Mouse (Mus musculus): ENCODE measurements at regions not wholly inside any gene's neighbourhood (a gene's known extent, or its start where the extent isn't known, plus 50 kb on each side); places are given as distances from the start of the nearest gene placed in this dataset.

DNA sequence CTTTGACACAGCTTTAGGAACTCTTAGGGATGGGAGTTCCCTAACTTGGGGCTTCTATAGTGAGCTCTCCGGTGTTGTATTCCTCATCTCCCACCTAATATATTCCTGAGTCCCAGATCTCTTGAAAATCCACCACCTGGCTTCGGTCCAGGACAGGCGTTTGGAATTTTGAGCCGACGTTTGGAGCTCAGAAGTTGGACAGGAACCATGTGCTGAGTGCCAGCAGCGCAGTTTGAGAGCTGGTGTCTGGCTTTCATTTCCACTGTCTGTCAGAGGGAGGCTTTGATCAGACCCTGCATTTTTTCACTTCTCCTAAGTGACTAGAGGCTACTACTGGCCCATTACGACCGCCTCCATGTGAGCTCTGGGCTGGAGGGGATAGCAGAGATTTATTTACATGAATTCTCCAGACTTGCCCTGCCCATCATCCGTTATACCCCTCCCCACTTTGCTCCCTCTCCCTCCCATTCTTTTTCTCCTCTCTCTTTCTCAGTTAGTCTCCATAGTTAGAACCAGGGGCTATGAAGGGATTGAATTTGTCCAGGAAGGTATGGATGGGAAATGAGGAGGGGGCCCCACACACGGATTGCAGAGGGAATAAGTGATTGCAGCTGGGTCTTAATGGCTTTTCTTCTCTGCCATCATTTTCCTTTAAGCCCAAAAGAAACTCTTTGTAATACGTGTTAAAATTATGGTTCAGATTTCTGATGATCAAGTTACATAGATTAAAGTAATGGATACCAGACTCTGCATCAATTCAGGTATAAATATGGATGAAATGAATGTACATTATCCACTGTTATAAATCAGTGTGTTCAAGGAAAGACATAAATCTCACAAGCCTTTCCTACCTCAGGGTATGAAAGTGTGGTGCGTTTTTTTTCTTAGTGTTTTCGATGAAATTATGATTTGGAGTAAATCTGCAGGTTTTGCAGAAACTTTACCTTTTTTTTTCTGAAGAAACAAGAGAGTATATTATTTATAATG is 474.5 kb upstream of the Zfp462 start:
- H3K27me3 ChIP-seq (replicated peaks; ENCODE audit: control insufficient read depth, insufficient read depth, low read length): no peaks in the 10 kb centered on the region
- H3K9me3 ChIP-seq (ENCODE audit: control insufficient read depth, low read length): no peaks in the 10 kb centered on the region
- peak; percentile 94 for DNase-seq (ENCODE audit: low spot score)
- peak overlapping the region; percentile 8; the same call in 1 of the 2 replicates for H3K4me2 ChIP-seq (ENCODE audit: low read depth, low read length)
- ATAC-seq (ENCODE audit: low read depth): peak; percentile 94
- 21% methylated on average over 13 of the region's 13 CpGs for WGBS
- H3K4me3 ChIP-seq (ENCODE audit: low read depth, low read length): no peak overlapping the region
- no peaks in the 10 kb centered on the region for H3K36me3 ChIP-seq (ENCODE audit: control insufficient read depth, insufficient read depth, low read length)
- peaks cover 18% of the 10 kb centered on the region for H3K4me1 ChIP-seq (ENCODE audit: control insufficient read depth, insufficient read depth, low read length)
- no peak overlapping the region for H3K9ac ChIP-seq (ENCODE audit: low read depth, low read length)
- H3K27ac ChIP-seq (replicated peaks; ENCODE audit: low read depth, low read length): peak overlapping the region; percentile 57

- H3K27me3 ChIP-seq (replicated peaks; ENCODE audit: control insufficient read depth, insufficient read depth, low read length): no peaks in the 10 kb centered on the region
- H3K9me3 ChIP-seq (ENCODE audit: control insufficient read depth, low read length): no peaks in the 10 kb centered on the region
- ATAC-seq (ENCODE audit: low read depth) (peak; percentile 48), DNase-seq (ENCODE audit: low spot score) (peak; percentile 74)
- H3K4me2 ChIP-seq (ENCODE audit: low read depth, low read length): no peak overlapping the region
- H3K36me3 ChIP-seq (ENCODE audit: control insufficient read depth, insufficient read depth, low read length): no peaks in the 10 kb centered on the region
- peaks cover 18% of the 10 kb centered on the region for H3K4me1 ChIP-seq (ENCODE audit: control insufficient read depth, insufficient read depth, low read length)
- no peak overlapping the region for H3K9ac ChIP-seq (ENCODE audit: low read depth, low read length)
- no peak overlapping the region for H3K4me3 ChIP-seq (ENCODE audit: low read depth, low read length)
- H3K27ac ChIP-seq (replicated peaks; ENCODE audit: low read depth, low read length): peak overlapping the region; percentile 57
- WGBS: 27% methylated on average over 1 of the region's 1 CpGs
Measured at GRCm38 (mm10) chr4:54471009-54471408, 473.8 kb upstream of the Zfp462 start.

- Histone ChIP-seq H3K27me3 (replicated peaks; ENCODE audit: control insufficient read depth, insufficient read depth, low read length) (no peaks in the 10 kb centered on the region), H3K4me1 (ENCODE audit: control insufficient read depth, insufficient read depth, low read length) (no peaks in the 10 kb centered on the region), H3K9ac (ENCODE audit: low read depth, low read length) (no peak overlapping the region), H3K27ac (replicated peaks; ENCODE audit: low read depth, low read length) (no peak overlapping the region), H3K4me2 (ENCODE audit: low read depth, low read length) (no peak overlapping the region), H3K4me3 (ENCODE audit: low read depth, low read length) (no peak overlapping the region), H3K36me3 (ENCODE audit: control insufficient read depth, insufficient read depth, low read length) (no peaks in the 10 kb centered on the region), H3K9me3 (ENCODE audit: control insufficient read depth, low read length) (no peaks in the 10 kb centered on the region)
- ATAC-seq (ENCODE audit: low read depth): no peak
- DNase-seq (ENCODE audit: low spot score): no peak
- WGBS: 74% methylated on average over 2 of the region's 2 CpGs
Measured at GRCm38 (mm10) chr4:54481766-54482165, 463.1 kb upstream of the Zfp462 start.

GRCm38 (mm10) chr4:54493074-54493473 is 451.8 kb upstream of the Zfp462 start:
- WGBS: 42% methylated on average over 6 of the region's 6 CpGs
- Histone ChIP-seq H3K27me3 (replicated peaks; ENCODE audit: control insufficient read depth, insufficient read depth, low read length) (no peaks in the 10 kb centered on the region), H3K4me1 (ENCODE audit: control insufficient read depth, insufficient read depth, low read length) (no peaks in the 10 kb centered on the region), H3K9ac (ENCODE audit: low read depth, low read length) (no peak overlapping the region), H3K9me3 (ENCODE audit: control insufficient read depth, low read length) (no peaks in the 10 kb centered on the region), H3K4me2 (ENCODE audit: low read depth, low read length) (no peak overlapping the region), H3K36me3 (ENCODE audit: control insufficient read depth, insufficient read depth, low read length) (no peaks in the 10 kb centered on the region), H3K4me3 (ENCODE audit: low read depth, low read length) (no peak overlapping the region), H3K27ac (replicated peaks; ENCODE audit: low read depth, low read length) (no peak overlapping the region)
- peak; percentile 75 for DNase-seq (ENCODE audit: low spot score)
- peak; percentile 87 for ATAC-seq (ENCODE audit: low read depth)

DNA sequence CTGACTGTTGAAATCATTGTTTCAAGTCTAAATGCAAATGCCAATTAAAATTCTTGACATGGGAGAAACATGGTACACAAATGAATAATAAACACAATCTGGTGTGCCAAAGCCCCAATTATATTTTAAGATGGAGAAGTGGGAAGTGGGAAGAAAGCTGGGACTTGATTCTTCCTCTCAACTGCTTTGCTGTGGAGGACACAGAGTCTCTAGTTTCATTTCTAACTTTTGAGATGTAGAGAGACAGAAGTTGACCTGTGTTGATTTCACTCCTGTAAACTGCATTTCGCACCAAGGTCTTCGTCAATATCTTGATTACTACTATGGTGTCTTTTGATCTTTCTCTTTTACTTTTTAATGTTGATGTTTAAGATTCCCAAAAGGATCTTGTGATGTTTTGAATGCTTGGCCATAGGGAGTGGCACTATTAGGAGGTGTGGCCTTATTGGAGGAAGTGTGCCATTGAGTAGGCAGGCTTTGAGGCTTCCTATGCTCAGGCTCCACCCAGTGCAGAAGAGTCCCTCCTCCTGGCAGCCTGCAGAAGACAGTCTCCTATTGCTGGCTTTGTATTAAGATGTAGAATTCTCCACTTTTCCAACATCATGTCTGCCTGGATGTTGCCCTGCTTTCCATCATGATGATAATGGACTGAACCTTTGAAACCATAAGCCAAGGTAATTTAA is 447.4 kb upstream of the Zfp462 start:
- Histone ChIP-seq H3K27ac (replicated peaks; ENCODE audit: low read depth, low read length) (no peak overlapping the region), H3K36me3 (ENCODE audit: control insufficient read depth, insufficient read depth, low read length) (no peaks in the 10 kb centered on the region), H3K4me1 (ENCODE audit: control insufficient read depth, insufficient read depth, low read length) (no peaks in the 10 kb centered on the region), H3K9me3 (ENCODE audit: control insufficient read depth, low read length) (no peaks in the 10 kb centered on the region), H3K4me2 (ENCODE audit: low read depth, low read length) (no peak overlapping the region), H3K4me3 (ENCODE audit: low read depth, low read length) (no peak overlapping the region), H3K9ac (ENCODE audit: low read depth, low read length) (no peak overlapping the region), H3K27me3 (replicated peaks; ENCODE audit: control insufficient read depth, insufficient read depth, low read length) (no peaks in the 10 kb centered on the region)
- DNase-seq (ENCODE audit: low spot score): no peak
- no peak for ATAC-seq (ENCODE audit: low read depth)
- WGBS: 94% methylated on average over 2 of the region's 2 CpGs

DNA sequence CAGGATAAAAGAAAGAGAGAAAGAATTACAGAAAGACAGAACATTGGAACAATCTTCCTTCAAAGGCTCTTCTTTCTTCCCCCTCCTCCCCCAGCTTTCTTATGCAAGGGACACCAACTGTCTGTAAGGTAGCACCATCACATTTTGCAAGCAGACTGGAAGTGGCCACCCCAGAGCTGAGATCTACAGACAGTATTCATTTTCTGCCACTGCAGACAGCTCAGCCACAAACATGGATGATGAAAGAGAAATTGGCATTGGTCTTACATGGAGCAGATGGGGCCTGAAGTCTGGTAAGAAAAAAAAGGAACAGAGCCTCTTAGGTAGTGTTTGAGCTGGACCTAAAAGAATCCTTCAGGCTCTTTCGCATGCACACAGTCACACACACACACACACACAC is 428.9 kb upstream of the Zfp462 start:
- Histone ChIP-seq H3K9ac (ENCODE audit: low read depth, low read length) (no peak overlapping the region), H3K4me2 (ENCODE audit: low read depth, low read length) (no peak overlapping the region), H3K9me3 (ENCODE audit: control insufficient read depth, low read length) (no peaks in the 10 kb centered on the region), H3K27ac (replicated peaks; ENCODE audit: low read depth, low read length) (no peak overlapping the region), H3K36me3 (ENCODE audit: control insufficient read depth, insufficient read depth, low read length) (no peaks in the 10 kb centered on the region), H3K4me3 (ENCODE audit: low read depth, low read length) (no peak overlapping the region), H3K27me3 (replicated peaks; ENCODE audit: control insufficient read depth, insufficient read depth, low read length) (no peaks in the 10 kb centered on the region), H3K4me1 (ENCODE audit: control insufficient read depth, insufficient read depth, low read length) (no peaks in the 10 kb centered on the region)
- 80% methylated on average over 1 of the region's 1 CpGs for WGBS
- ATAC-seq (ENCODE audit: low read depth) (no peak), DNase-seq (ENCODE audit: low spot score) (no peak)

DNA sequence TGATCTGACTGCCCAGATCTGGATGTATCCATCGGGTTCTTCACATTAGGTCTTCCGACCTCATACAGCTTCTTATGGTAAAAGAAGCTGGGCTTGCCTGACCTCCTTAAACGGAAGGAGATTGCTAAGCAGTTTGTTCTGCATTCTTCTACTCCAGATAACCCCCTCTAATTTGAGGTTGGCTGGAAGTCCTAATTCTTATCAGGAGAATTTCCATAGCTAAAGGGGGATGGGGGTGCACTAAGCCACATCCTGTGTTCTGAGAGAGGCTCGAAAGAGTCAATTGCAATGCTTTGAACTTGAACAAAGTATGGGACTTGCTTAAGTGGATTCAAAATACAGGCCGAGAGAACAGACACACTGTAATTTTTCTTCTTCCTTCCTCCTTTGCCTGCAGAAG is 421.6 kb upstream of the Zfp462 start:
- Histone ChIP-seq H3K27me3 (replicated peaks; ENCODE audit: control insufficient read depth, insufficient read depth, low read length) (no peaks in the 10 kb centered on the region), H3K9ac (ENCODE audit: low read depth, low read length) (no peak overlapping the region), H3K9me3 (ENCODE audit: control insufficient read depth, low read length) (no peaks in the 10 kb centered on the region), H3K4me2 (ENCODE audit: low read depth, low read length) (no peak overlapping the region), H3K36me3 (ENCODE audit: control insufficient read depth, insufficient read depth, low read length) (no peaks in the 10 kb centered on the region), H3K4me1 (ENCODE audit: control insufficient read depth, insufficient read depth, low read length) (peaks cover 23% of the 10 kb centered on the region), H3K4me3 (ENCODE audit: low read depth, low read length) (no peak overlapping the region), H3K27ac (replicated peaks; ENCODE audit: low read depth, low read length) (no peak overlapping the region)
- ATAC-seq (ENCODE audit: low read depth) (no peak), DNase-seq (ENCODE audit: low spot score) (peak; percentile 52)
- 49% methylated on average over 5 of the region's 5 CpGs for WGBS

GRCm38 (mm10) chr4:54526003-54526586 is 418.8 kb upstream of the Zfp462 start:
- H3K4me2 ChIP-seq (ENCODE audit: low read depth, low read length): no peak overlapping the region
- H3K36me3 ChIP-seq (ENCODE audit: control insufficient read depth, insufficient read depth, low read length): no peaks in the 10 kb centered on the region
- H3K27ac ChIP-seq (replicated peaks; ENCODE audit: low read depth, low read length): peak overlapping the region; percentile 29
- no peak overlapping the region for H3K4me3 ChIP-seq (ENCODE audit: low read depth, low read length)
- no peaks in the 10 kb centered on the region for H3K9me3 ChIP-seq (ENCODE audit: control insufficient read depth, low read length)
- 9% methylated on average over 5 of the region's 5 CpGs for WGBS
- ATAC-seq (ENCODE audit: low read depth) (peak; percentile 86), DNase-seq (ENCODE audit: low spot score) (peak; percentile 86)
- H3K4me1 ChIP-seq (ENCODE audit: control insufficient read depth, insufficient read depth, low read length): peaks cover 23% of the 10 kb centered on the region
- H3K9ac ChIP-seq (ENCODE audit: low read depth, low read length): no peak overlapping the region
- H3K27me3 ChIP-seq (replicated peaks; ENCODE audit: control insufficient read depth, insufficient read depth, low read length): no peaks in the 10 kb centered on the region
